Mouse (Mus musculus) heart, postnatal 0 days (tissue): ENCODE measurements around the gene Eef1a1.

Experiments used
- CTCF ChIP-seq: IDR thresholded peaks from 2 replicates; pipeline ENCODE4 v1.5.1; 2016; ENCODE audit warnings: antibody characterized with exemption, control low read depth, low read depth
- EP300 ChIP-seq: IDR thresholded peaks from 2 replicates; pipeline ENCODE4 v1.6.1; 2016; ENCODE audit warnings: antibody characterized with exemption, low read depth

DNA sequence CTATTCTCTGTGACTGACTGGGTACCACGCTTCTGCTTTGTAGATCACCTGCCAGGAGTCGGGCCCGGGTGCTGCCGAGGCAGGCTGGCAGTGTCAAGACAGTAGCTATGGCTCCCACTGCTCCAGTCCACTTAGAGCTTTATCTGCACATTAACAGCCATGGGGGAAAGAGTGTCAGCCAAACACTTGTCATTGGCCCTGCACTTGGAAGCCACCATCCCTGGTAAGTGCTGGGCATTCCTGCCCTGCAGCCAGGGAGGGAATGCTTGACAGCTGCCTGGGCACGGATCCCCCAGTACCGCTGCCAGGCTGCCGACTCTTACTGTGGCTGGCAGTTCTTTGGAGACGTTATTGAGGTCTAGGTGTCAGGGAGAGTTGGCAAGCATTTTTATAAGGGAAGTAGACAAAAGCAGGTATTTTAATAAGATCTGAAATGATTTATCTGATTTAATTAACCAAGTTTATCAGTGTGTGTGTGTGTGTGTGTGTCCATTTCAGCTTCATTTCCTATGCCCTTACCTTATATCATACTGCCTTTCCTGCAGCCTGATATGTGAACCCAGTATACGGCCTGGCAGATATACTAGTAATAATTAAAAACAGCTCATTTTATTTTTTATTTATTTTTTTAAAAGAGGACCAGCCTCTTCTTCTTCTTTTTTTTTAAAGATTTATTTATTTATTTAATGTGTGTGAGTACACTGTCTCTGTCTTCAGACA, 48.4 kb upstream of the Eef1a1 start:
- no peak for TF ChIP-seq CTCF
- TF ChIP-seq EP300, result 0 out of 2 replicates have a peak, but pooled peaks have one; percentile 57
